Mouse (Mus musculus): ENCODE measurements around the gene Med15. TPM values are rescaled to one million over a fixed set of nuclear protein-coding genes. Genes with fewer than 3 reads are reported as not detected.

Med15 gene
- polyA plus RNA-seq, 1 experiment from 2014 or later, result 45.1 TPM

Other genes with a start within 250 kb of the Med15 start
- gene Aifm3, start 243.3 kb downstream of the Med15 start, polyA plus RNA-seq (2016; fragmentation: Nextera tagmentation; extraction: Ambion mirVana), result 6.8 and 8.3 TPM in 2 replicates
- 101 TPM in 2 replicates for gene Lztr1, start 224.2 kb downstream of the Med15 start, polyA plus RNA-seq (2016; fragmentation: Nextera tagmentation; extraction: Ambion mirVana)
- 57.5 and 57.6 TPM in 2 replicates for gene Thap7, start 201.8 kb downstream of the Med15 start, polyA plus RNA-seq (2016; fragmentation: Nextera tagmentation; extraction: Ambion mirVana)
- 0.17 and 0.31 TPM in 2 replicates for gene Lrrc74b, start 171.6 kb downstream of the Med15 start, polyA plus RNA-seq (2016; fragmentation: Nextera tagmentation; extraction: Ambion mirVana)
- gene P2rx6, start 171.0 kb downstream of the Med15 start, polyA plus RNA-seq (2016; fragmentation: Nextera tagmentation; extraction: Ambion mirVana), result 0.42 and 0.59 TPM in 2 replicates
- gene Slc7a4, start 149.7 kb downstream of the Med15 start, polyA plus RNA-seq (2016; fragmentation: Nextera tagmentation; extraction: Ambion mirVana), result 5.5 and 6.6 TPM in 2 replicates
- gene Smpd4, start 113.5 kb downstream of the Med15 start, polyA plus RNA-seq (2016; fragmentation: Nextera tagmentation; extraction: Ambion mirVana), result 43.6 and 52.8 TPM in 2 replicates
- gene Ccdc74a, start 86.4 kb downstream of the Med15 start, polyA plus RNA-seq (2016; fragmentation: Nextera tagmentation; extraction: Ambion mirVana), result 5.8 and 6.3 TPM in 2 replicates
- gene Klhl22, start 26.7 kb upstream of the Med15 start, polyA plus RNA-seq (2016; fragmentation: Nextera tagmentation; extraction: Ambion mirVana), result 49.7 and 50.4 TPM in 2 replicates
- 5.3 and 7.3 TPM in 2 replicates for gene Scarf2, start 64.4 kb upstream of the Med15 start, polyA plus RNA-seq (2016; fragmentation: Nextera tagmentation; extraction: Ambion mirVana)
- gene B830017H08Rik, start 100.2 kb upstream of the Med15 start, polyA plus RNA-seq (2016; fragmentation: Nextera tagmentation; extraction: Ambion mirVana), result not detected in 2 replicates
- 4.4 and 5.1 TPM in 2 replicates for gene Car15, start 105.5 kb upstream of the Med15 start, polyA plus RNA-seq (2016; fragmentation: Nextera tagmentation; extraction: Ambion mirVana)
- gene Gm20518, start 158.8 kb upstream of the Med15 start, polyA plus RNA-seq (2016; fragmentation: Nextera tagmentation; extraction: Ambion mirVana), result 0.43 and 0.97 TPM in 2 replicates
- 0.10 TPM in 1 of 2 replicates, not detected in the other for gene Tssk1, start 161.3 kb upstream of the Med15 start, polyA plus RNA-seq (2016; fragmentation: Nextera tagmentation; extraction: Ambion mirVana)
- gene Dgcr2, start 165.7 kb upstream of the Med15 start, polyA plus RNA-seq (2016; fragmentation: Nextera tagmentation; extraction: Ambion mirVana), result 97.9 and 106 TPM in 2 replicates
- not detected in 2 replicates for gene Tssk2, start 165.7 kb upstream of the Med15 start, polyA plus RNA-seq (2016; fragmentation: Nextera tagmentation; extraction: Ambion mirVana)
- gene Ess2, start 178.5 kb upstream of the Med15 start, polyA plus RNA-seq (2016; fragmentation: Nextera tagmentation; extraction: Ambion mirVana), result 54.2 and 55.4 TPM in 2 replicates
- gene Gsc2, start 182.2 kb upstream of the Med15 start, polyA plus RNA-seq (2016; fragmentation: Nextera tagmentation; extraction: Ambion mirVana), result 0.45 TPM in 1 of 2 replicates, not detected in the other
- gene Slc25a1, start 195.3 kb upstream of the Med15 start, polyA plus RNA-seq (2016; fragmentation: Nextera tagmentation; extraction: Ambion mirVana), result 108 and 109 TPM in 2 replicates
- gene Vpreb2, start 247.5 kb upstream of the Med15 start, polyA plus RNA-seq (2016; fragmentation: Nextera tagmentation; extraction: Ambion mirVana), result not detected in 2 replicates

All from forebrain, embryonic 12.5 days (tissue).